Mouse (Mus musculus): ENCODE results near the gene Ift22.
A peak's percentile ranks its signal among the peaks of the same experiment; 100 is the strongest.
"Not testable (repeated sequence)": the region's sequence is repeated elsewhere in the genome, so short reads cannot be mapped to it uniquely, and the experiment has no call there.

The Ift22 gene

DNA sequence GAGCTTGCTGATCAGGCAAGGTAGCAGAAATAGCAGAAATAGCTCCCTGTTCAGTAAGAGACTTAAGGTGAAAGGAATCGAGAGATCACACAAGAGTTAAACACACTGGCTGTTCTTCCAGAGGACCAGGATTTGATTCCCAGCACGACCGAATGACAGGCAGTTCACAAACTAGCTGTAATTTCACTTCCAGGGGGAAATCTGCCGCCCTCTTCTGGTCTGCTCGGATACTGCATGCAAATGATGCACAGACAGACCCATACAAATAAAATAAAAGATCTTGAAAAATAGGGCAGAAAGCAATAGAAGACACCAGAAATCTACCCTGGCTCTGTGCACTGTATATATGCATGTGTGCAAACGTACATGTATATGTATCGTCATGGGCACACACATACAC lies 2.3 kb upstream of the Ift22 start:
- DNase-seq (ENCODE audit: low read depth, low spot score): no peak

DNA sequence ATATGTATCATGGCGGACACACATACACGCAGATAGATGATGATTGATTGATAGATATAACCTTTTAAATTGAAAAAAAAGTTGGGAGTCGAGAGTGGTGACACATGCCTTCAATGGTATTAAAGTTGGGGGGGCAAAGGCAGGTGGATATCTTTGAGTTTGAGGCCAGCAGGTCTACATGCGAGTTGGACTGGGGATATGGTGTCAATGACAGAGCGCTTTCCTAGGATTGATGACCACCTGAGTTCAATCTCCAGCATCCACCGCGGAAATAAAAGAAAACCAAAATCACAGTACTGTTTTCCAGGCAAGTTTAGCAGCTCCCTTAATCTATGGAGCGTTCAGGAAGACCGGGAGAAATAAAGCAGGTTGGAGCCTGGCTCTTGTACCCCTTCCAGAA lies 363 bp upstream of the Ift22 start:
- no peak for DNase-seq (ENCODE audit: low read depth, low spot score)

DNA sequence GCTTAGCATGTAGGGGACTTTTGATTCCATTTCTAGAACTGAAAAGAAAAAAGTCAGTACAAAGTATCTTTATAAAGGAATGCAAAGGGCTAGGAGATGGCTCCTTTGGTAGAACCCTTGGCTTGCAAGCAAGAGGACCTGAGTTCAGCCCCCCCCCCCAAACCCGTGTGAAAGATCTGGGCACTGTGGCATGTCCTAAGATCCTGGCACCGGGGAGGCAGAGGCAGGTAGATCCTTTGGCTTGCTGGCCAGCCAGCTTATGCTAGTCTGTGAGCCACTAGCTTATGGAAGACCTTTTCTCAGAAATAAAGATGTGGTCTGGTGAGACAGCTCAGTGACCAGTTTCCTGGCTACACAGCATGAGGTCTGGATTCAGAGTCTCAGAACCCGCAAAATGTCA lies 6.2 kb downstream of the Ift22 start:
- no peak for DNase-seq (ENCODE audit: low read depth, low spot score)

- no peak for DNase-seq (ENCODE audit: low read depth, low spot score)
Measured at GRCm38 (mm10) chr5:136917613-136918242, 9.8 kb downstream of the Ift22 start.

DNA sequence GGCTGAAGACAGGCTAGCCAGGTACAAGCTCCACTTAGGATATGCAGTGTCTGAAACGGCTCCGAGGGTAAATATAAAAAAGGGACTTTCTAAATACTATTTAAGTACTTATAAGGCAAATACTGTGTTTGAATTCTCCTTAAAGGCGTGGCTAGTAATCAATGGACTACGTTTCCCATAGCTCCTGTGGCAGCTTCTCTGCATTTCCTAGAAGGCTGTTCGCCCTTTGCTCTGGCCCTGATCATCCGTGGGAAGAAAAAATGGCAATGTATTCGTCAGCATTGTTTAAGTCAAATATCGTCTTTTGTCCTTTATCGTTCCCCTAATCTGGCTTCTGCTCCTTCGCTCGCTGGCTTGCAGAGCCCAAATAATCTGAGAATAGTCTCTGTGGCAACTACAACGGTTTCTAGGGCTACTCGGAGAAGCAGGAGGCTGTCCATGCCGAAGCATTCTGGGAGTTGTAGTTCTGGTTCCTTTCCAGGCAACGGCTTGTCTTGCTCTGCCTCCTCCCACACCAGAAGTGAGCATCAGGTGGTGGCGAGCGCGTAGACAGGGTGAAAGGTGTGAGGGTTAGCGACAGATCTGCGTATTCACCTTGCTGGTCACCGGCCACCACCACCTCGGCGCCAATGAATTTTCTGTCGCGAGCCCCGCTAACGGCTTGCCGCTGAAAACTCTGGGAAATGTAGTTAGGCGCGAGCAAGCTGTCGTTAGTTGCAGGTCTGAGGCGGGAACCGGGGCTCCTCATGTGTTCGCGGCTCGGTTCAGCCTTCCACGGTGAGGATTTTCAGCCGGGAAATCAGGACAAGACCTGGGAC lies 10.9 kb downstream of the Ift22 start:
- peak; percentile 73 for DNase-seq (ENCODE audit: low read depth, low spot score)

DNA sequence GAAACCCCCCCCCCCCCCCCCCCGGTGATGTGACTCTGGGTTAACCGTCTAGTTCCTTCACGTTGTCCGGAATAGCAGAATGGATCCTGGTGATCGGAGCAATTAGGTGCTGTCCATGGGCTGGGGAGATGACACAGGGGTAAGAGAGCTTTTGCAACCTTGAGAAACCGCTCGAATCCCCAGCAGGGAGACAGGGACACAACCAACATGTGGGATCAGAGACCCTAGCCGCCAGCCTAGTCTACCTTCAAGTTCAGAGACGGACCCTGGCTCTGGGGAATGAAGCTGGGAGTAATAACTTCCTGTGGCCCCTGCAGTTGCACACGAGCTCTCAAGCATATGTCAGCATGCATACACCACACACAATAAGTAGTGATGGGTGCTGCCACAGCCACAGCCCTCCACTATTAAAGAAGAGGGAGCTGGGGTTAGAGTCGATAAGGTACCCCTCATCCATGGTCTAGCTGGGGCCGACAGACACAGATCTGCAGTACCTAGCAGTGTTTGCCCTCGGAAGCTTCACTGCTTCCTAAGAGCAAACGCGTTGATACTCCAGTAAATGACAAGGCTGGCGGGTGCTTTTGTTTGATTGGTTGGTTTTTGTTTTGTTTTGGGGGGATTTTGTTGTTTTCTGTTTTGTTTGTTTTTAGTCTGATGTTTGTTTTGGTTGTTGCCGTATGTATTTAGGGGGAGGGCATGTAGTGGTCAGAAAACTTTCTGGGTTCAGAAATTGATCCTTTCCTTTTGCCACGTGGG lies 11.8 kb downstream of the Ift22 start:
- DNase-seq (ENCODE audit: low read depth, low spot score): no peak

DNA sequence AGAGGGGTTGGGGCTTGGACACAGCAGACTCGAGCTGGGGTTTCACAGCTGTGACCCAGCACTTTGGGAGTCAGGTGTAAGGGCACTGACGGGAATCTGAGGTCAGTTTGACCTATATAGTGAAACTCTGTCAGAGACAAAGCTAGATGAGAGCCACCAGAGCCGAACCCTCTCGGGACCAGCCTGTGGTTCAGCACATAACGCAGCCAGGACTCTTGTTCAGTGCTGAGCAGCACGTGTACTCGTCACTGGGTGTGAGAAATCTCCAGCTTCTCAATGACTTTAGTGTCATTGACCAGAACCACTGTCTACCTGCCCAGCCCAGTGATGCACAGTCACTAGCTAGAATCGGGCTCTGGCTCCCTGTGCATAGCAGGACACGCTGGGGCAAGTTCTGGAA lies 14.9 kb downstream of the Ift22 start:
- no peak for DNase-seq (ENCODE audit: low read depth, low spot score)

DNA sequence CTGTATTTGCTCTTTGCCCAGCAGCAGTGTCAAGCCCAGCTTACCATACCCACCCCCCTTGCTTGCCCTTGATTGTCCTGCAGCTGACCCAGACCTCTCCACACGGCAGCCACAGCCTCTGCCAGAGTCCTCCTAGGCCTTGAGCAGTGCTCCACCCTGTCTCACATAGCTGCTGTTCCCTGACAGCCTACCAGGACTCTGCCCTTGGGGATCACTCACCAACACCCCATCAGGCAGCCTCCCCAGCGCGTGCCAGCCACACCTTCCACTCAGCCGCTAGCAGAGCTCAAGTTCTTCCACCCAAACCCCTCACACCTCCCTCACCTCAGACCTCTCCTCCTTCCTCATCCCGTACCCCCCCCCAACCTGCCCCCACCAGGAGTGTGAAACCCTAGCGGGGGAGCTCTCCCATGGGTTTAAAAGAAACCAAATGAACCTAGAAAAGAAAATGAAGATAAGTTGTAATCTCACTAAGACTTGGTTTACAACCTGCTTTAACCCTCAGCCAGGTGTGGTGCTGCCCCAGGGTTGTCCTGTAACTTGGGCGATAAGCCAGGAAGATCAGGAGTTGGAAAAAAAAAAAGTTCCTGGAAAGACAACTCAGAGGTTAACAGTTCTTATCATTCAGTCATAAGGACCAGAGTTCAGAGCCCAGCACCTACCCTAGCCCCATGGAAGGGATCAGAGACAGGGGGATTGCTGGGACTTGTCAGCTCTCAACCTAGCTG lies 16.0 kb downstream of the Ift22 start:
- DNase-seq (ENCODE audit: low read depth, low spot score): no peak

- peak; percentile 86 for DNase-seq (ENCODE audit: low read depth, low spot score)
Measured at GRCm38 (mm10) chr5:136929073-136929472, 21.1 kb downstream of the Ift22 start.

- DNase-seq (ENCODE audit: low read depth, low spot score): no peak
Measured at GRCm38 (mm10) chr5:136931896-136932295, 23.9 kb downstream of the Ift22 start.

- DNase-seq (ENCODE audit: low read depth, low spot score): no peak
Measured at GRCm38 (mm10) chr5:136932956-136933355, 25.0 kb downstream of the Ift22 start.

DNA sequence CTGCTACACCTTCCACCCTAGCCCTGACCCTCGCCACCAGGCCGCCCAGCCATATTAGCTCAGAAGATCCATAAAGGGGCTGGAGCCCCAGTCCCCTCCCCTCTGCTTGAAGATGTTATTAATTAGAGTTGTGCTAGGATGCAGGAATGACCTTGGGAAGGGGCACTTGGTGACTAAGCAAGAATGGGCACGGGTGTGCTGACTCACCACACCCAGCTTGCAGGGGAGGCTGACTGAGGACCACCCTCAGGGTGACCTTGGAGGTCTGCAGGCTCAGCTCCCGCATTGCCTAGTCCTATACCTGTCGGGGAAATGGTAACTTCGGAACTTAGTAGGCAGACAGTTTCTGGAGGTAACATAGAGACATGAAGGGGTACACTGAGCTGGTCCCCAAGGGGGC lies 26.0 kb downstream of the Ift22 start:
- no peak for DNase-seq (ENCODE audit: low read depth, low spot score)

DNA sequence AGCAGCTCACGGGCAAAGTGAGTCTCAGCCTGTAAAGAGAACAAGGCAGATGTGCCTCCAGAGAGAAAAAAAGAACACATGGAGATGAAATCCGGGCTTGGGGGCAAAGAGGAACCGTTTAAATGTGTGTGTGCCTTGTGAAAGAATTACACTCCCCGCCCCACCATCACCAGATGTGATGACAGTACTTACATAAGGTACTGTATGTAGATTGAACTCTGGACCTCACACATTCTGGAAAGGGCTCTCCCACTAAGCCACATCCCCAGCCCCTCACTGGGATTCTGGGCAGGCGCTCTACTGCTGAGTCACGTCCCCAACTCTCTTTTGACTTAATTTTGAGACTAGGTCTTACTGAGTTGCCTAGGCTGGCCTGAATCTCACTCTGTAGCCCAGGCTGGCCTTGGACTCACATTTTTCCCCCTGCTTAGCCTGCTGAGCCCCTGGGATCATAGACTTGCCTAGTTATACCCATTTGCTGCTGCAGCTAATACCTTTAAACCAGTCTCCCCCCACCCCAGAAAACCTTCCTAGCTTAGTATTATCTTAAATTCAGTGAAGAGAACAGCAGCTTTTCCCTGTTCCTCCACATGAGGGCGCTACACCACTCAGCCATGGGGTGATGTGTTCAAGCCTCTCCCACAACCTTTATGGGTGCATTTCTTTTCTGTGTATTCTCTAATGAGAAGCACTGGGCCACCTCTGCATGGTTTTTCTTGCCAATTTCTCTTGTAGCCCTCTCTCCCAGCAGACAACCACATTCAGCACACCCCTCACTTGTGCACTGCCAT lies 28.1 kb downstream of the Ift22 start:
- DNase-seq (ENCODE audit: low read depth, low spot score): no peak

GRCm38 (mm10) chr5:136936750-136937149 lies 28.8 kb downstream of the Ift22 start:
- no peak for DNase-seq (ENCODE audit: low read depth, low spot score)

DNA sequence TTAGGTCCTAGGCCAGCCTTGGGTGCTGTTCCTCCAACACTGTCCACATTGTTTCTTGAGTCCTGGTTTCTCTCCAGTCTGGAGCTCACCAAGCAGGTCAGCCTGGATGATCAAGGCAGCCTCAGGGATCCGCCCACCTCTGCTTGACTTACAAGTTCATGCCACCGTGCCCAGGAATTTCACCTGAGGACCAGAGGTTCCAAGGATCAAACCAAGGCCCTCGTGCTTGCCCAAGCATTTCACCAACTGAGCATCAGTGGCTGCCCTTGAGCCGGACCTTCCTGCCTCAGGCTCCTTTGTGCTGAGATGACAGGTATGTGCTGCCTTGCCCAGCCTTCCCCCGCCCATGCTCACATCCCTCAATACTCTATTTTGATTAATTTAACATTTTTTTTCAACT lies 29.7 kb downstream of the Ift22 start:
- no peak for DNase-seq (ENCODE audit: low read depth, low spot score)

- no peak for DNase-seq (ENCODE audit: low read depth, low spot score)
Measured at GRCm38 (mm10) chr5:136939284-136939683, 31.3 kb downstream of the Ift22 start.

DNA sequence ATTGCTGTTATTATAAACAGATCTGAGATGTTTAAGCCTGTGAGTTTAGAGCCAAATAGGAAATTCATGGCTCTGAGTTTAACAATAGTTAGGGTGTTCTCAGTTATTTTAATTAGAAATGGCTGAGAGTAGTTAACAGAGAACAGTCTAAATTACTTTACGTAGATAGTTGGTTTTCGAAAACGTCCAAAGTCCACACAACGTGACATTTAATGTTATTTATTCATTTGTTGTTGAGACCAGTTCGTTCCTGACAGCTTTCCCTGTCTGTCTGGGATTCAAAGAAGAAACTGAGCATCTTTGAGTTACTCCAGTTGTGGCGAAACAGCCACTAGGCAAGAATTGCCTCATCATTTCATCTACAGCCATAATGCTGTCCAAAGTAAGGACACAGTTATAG lies 32.1 kb downstream of the Ift22 start:
- not testable (repeated sequence) for DNase-seq (ENCODE audit: low read depth, low spot score)

DNA sequence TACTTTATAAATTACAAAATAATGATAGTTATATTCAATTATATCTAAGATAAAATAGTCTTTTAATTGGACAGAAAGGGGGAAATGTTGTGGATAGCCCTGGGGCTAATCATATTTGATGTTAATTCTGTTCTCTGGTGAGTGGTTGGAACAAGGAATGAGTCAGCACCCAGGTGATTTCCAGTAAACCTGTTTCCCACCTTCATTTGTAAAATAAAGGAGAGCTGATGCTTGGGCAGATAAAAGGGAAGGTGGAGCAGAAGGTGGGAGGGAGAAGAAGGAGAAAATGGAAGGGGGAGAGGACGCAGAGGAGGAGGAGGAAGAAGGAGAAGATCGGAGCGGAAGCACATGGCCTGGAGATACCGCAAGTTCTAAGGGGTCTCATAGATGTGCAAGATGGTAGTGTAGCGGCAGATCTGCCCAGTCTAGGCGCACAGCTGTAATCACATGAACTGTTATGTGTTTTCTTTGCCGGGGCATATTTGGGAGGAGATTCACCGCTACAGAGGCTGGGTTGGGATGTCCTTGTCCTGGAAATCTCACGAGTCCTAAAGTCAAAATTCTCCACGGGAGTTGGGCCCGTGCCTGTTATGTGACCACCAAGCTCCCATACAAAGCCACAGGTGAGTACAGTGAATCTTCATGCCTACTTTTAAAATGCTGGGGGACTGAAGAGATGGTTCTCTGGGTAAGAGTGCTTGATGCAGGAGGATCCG lies 33.1 kb downstream of the Ift22 start:
- DNase-seq (ENCODE audit: low read depth, low spot score): no peak

DNA sequence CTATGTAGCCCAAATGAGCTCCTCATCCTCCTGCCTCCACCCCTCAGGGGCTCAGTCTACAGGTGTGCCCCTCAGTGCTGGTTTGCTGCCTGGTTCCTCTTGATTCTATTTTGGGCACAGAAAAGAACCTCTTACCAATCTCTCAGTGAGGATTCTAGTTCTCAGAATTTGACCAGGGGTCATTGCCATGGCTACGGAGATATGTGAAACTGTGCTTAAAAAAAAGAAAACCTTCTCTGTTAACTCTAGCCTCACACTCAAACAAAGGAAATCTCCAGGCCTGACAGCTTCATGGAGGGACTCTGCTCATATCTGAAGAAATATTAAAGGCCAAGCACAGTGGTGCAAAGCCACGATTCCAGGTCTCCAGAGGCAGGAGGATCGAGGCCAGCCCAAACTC lies 34.8 kb downstream of the Ift22 start:
- DNase-seq (ENCODE audit: low read depth, low spot score): no peak

DNA sequence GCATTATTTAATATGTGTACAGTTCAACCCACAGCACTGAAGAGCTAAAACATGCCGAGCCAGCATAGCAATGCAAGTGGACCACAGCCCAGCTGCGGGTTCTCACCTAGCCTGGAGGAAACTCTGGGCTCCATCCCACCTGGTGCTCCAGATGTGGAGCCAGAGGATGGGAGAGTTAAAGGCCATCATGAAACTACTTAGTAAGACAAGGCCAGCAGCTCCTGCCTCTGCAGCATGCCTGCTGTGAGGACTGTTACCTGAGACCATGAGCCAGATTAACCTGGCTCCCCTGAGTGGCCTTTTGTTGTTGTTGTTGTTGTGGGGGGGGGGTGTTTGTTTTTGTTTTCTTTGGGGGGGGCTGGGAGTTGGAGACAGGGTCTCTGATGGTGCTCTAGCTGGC lies 35.4 kb downstream of the Ift22 start:
- no peak for DNase-seq (ENCODE audit: low read depth, low spot score)

DNA sequence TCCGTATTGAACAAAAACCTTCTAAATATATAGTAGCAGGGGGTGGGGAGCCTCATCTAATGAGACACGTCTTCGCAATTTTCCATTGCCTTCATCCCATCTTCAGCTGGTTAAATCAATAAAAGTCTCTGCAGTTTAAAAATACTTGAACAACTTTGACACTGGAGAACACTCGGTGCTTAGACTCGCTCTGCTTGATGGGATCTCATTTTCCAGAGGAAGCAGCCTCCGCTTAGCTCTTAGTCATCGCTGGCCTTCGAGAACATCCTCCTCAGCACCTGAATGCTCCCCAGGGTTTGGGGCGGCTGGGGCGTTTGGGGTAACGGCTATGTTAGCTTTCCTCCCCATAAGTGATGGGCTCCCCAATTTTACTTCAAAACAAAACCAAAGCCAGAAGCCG lies 37.1 kb downstream of the Ift22 start:
- DNase-seq (ENCODE audit: low read depth, low spot score): no peak
